Mouse (Mus musculus): ENCODE results near the gene Car4. TPM values are rescaled to one million over a fixed set of nuclear protein-coding genes. Genes with fewer than 3 reads are reported as not detected.

The Car4 gene
- polyA plus RNA-seq, 1 experiment from 2014 or later, result 0.99 TPM

DNA sequence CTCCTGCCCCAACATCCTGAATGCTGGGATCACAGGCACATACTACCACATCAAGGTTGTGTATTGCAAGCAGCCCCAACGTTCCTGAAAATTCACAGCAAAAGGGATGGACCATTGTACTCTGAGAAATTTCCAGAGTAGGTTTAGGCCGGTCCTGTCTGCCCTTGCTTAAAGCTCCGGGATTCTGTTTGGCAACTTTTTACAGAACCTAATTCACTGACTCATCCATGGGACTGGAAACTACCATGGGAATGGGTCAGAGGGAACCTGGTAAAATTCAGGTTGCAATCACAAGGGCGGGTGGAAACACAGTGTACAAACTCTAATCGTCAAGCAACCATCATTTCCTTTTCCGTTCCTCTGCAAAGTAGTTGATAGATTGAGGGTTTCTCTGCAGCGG is 37.6 kb upstream of the Car4 start:
- no peaks in the 10 kb centered on the region for H3K9me3 ChIP-seq (ENCODE audit: control insufficient read depth, low read length)
- H3K9ac ChIP-seq (ENCODE audit: low read length), result no peak overlapping the region
- no peak overlapping the region for H3K4me2 ChIP-seq (ENCODE audit: low read length)
- ATAC-seq (replicated peaks; ENCODE audit: low FRiP score, low TSS enrichment, low read depth) (no peak), DNase-seq (ENCODE audit: low spot score) (no peak)
- H3K4me1 ChIP-seq (replicated peaks; ENCODE audit: control insufficient read depth, insufficient read depth, low read length), result 0 out of 2 replicates have a peak, but pooled peaks cover 4% of the 10 kb centered on the region
- H3K36me3 ChIP-seq (ENCODE audit: control insufficient read depth, insufficient read depth, low read length), result no peaks in the 10 kb centered on the region
- 70% methylated on average over 7 of the region's 7 CpGs for WGBS
- no peaks in the 10 kb centered on the region for H3K27me3 ChIP-seq (replicated peaks; ENCODE audit: control insufficient read depth, insufficient read depth, low read length)
- H3K4me3 ChIP-seq (ENCODE audit: low read depth, low read length), result no peak overlapping the region
- no peak overlapping the region for H3K27ac ChIP-seq (ENCODE audit: low read depth)

GRCm38 (mm10) chr11:84920981-84921380 is 36.6 kb upstream of the Car4 start:
- H3K4me2 ChIP-seq (ENCODE audit: low read length), result no peak overlapping the region
- H3K4me3 ChIP-seq (ENCODE audit: low read depth, low read length), result no peak overlapping the region
- H3K4me1 ChIP-seq (replicated peaks; ENCODE audit: control insufficient read depth, insufficient read depth, low read length), result no peaks in the 10 kb centered on the region
- H3K9ac ChIP-seq (ENCODE audit: low read length), result no peak overlapping the region
- no peaks in the 10 kb centered on the region for H3K27me3 ChIP-seq (replicated peaks; ENCODE audit: control insufficient read depth, insufficient read depth, low read length)
- 84% methylated on average over 8 of the region's 8 CpGs for WGBS
- no peaks in the 10 kb centered on the region for H3K9me3 ChIP-seq (ENCODE audit: control insufficient read depth, low read length)
- no peak overlapping the region for H3K27ac ChIP-seq (ENCODE audit: low read depth)
- no peaks in the 10 kb centered on the region for H3K36me3 ChIP-seq (ENCODE audit: control insufficient read depth, insufficient read depth, low read length)
- no peak for ATAC-seq (replicated peaks; ENCODE audit: low FRiP score, low TSS enrichment, low read depth)
- no peak for DNase-seq (ENCODE audit: low spot score)

GRCm38 (mm10) chr11:84932261-84932660 is 25.3 kb upstream of the Car4 start:
- ATAC-seq (replicated peaks; ENCODE audit: low FRiP score, low TSS enrichment, low read depth), result no peak
- Histone ChIP-seq H3K4me2 (ENCODE audit: low read length) (no peak overlapping the region), H3K4me1 (replicated peaks; ENCODE audit: control insufficient read depth, insufficient read depth, low read length) (no peaks in the 10 kb centered on the region), H3K9me3 (ENCODE audit: control insufficient read depth, low read length) (no peaks in the 10 kb centered on the region), H3K27me3 (replicated peaks; ENCODE audit: control insufficient read depth, insufficient read depth, low read length) (no peaks in the 10 kb centered on the region), H3K36me3 (ENCODE audit: control insufficient read depth, insufficient read depth, low read length) (no peaks in the 10 kb centered on the region), H3K4me3 (ENCODE audit: low read depth, low read length) (no peak overlapping the region), H3K27ac (ENCODE audit: low read depth) (no peak overlapping the region), H3K9ac (ENCODE audit: low read length) (no peak overlapping the region)
- 11% methylated on average over 6 of the region's 6 CpGs for WGBS
- DNase-seq (ENCODE audit: low spot score), result no peak

GRCm38 (mm10) chr11:84939508-84940053 is 18.0 kb upstream of the Car4 start:
- no peaks in the 10 kb centered on the region for H3K36me3 ChIP-seq (ENCODE audit: control insufficient read depth, insufficient read depth, low read length)
- H3K27me3 ChIP-seq (replicated peaks; ENCODE audit: control insufficient read depth, insufficient read depth, low read length), result peaks cover 2% of the 10 kb centered on the region
- DNase-seq (ENCODE audit: low spot score) (no peak), ATAC-seq (replicated peaks; ENCODE audit: low FRiP score, low TSS enrichment, low read depth) (no peak)
- H3K9me3 ChIP-seq (ENCODE audit: control insufficient read depth, low read length), result no peaks in the 10 kb centered on the region
- no peaks in the 10 kb centered on the region for H3K4me1 ChIP-seq (replicated peaks; ENCODE audit: control insufficient read depth, insufficient read depth, low read length)
- 62% methylated on average over 8 of the region's 8 CpGs for WGBS
- no peak overlapping the region for H3K4me2 ChIP-seq (ENCODE audit: low read length)
- no peak overlapping the region for H3K9ac ChIP-seq (ENCODE audit: low read length)
- no peak overlapping the region for H3K4me3 ChIP-seq (ENCODE audit: low read depth, low read length)
- no peak overlapping the region for H3K27ac ChIP-seq (ENCODE audit: low read depth)

DNA sequence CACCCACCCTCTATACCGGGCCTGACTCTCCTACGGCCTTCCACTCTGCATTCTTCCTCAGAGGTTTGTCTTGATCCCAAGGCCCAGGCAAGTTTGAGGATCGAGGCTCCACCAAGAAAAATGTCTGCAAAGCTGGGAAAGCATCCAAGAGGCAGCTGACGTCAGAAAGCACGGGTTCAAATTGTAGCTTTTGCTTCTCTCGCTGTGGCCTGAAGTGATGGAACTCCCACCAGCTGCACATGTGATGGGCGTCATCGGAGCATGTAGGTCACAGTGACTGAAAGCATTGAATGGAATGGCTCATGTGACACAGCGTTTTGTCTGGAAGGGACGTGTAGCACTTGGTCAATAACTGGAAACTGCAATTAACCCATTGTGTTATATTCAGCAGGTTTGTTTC is 17.4 kb upstream of the Car4 start:
- ATAC-seq (replicated peaks; ENCODE audit: low FRiP score, low TSS enrichment, low read depth), result no peak
- Histone ChIP-seq H3K9ac (ENCODE audit: low read length) (no peak overlapping the region), H3K36me3 (ENCODE audit: control insufficient read depth, insufficient read depth, low read length) (no peaks in the 10 kb centered on the region)

DNA sequence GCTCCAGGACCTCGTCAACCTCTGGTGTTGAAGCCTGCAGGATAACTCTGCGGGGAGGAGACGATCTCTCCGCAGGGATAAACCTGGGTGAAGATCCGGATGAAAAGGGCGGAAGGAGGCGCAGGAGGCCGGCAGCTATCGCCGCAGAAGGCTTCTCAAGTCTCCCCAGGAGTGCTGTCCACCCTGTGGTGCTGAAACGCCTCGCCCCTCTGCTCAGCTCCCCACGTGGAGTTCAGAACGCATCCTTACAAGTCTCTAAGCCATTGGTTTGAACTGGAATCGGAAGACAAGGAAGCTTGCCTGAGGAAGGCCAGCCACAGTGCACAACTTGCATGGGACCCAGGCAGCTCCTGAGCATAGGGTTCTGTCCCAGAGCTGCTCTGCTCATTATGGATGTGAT is 13.6 kb upstream of the Car4 start:
- peaks cover 8% of the 10 kb centered on the region for H3K27me3 ChIP-seq (replicated peaks; ENCODE audit: control insufficient read depth, insufficient read depth, low read length)
- no peaks in the 10 kb centered on the region for H3K9me3 ChIP-seq (ENCODE audit: control insufficient read depth, low read length)
- WGBS, result 0% methylated on average over 15 of the region's 15 CpGs
- no peaks in the 10 kb centered on the region for H3K4me1 ChIP-seq (replicated peaks; ENCODE audit: control insufficient read depth, insufficient read depth, low read length)
- H3K9ac ChIP-seq (ENCODE audit: low read length), result no peak overlapping the region
- no peaks in the 10 kb centered on the region for H3K36me3 ChIP-seq (ENCODE audit: control insufficient read depth, insufficient read depth, low read length)
- H3K4me3 ChIP-seq (ENCODE audit: low read depth, low read length), result no peak overlapping the region
- H3K4me2 ChIP-seq (ENCODE audit: low read length), result peak overlapping the region; percentile 30
- no peak overlapping the region for H3K27ac ChIP-seq (ENCODE audit: low read depth)
- ATAC-seq (replicated peaks; ENCODE audit: low FRiP score, low TSS enrichment, low read depth) (no peak), DNase-seq (ENCODE audit: low spot score) (peak; percentile 93)

More for the DNA sequence above, 17.4 kb upstream of the Car4 start:
- Histone ChIP-seq H3K4me1 (replicated peaks; ENCODE audit: control insufficient read depth, insufficient read depth, low read length) (no peaks in the 10 kb centered on the region), H3K4me2 (ENCODE audit: low read length) (no peak overlapping the region), H3K27me3 (replicated peaks; ENCODE audit: control insufficient read depth, insufficient read depth, low read length) (peaks cover 7% of the 10 kb centered on the region), H3K27ac (ENCODE audit: low read depth) (no peak overlapping the region), H3K4me3 (ENCODE audit: low read depth, low read length) (no peak overlapping the region), H3K9me3 (ENCODE audit: control insufficient read depth, low read length) (no peaks in the 10 kb centered on the region)
- WGBS, result 80% methylated on average over 10 of the region's 10 CpGs
- DNase-seq (ENCODE audit: low spot score), result no peak

DNA sequence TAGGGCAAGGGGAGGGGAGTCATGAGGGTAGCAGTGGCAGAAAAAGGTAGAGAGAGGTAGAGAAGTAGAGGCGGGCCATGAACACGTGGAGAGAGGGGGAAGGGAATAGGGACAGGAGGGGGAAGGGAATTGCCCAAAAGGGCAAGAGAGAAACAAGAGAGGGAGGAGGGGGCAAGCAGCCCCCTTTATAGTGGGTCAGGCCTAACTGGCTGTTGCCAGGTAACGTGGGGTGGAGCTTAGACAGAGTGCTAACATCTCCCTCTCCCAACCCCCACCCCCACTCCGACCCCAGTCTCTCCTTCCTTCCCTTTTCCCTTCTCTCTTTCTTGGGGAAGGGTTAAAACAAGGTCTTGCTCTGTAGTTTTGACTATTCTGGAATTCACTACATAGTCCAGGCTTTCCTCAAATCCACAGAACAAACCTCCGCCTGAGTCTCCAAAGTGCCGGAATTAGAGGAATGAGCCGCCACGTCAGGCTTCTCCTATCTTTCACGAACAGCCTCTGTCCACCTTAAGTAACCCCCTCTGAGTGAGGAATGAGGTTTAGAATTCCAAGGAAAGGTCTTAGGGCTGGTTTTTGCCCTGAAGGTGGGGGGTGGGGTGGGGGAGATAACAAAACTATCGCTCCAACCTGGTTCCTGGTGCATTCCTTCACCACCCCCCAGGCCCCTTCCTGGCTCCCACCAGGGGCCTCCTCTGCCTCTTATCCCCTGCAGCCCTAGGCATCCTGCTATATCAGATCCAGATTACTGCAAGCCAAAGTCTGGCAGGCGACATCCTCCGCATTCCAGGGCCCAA is 12.7 kb upstream of the Car4 start:
- Histone ChIP-seq H3K4me2 (ENCODE audit: low read length) (no peak overlapping the region), H3K9me3 (ENCODE audit: control insufficient read depth, low read length) (no peaks in the 10 kb centered on the region), H3K4me3 (ENCODE audit: low read depth, low read length) (no peak overlapping the region), H3K27me3 (replicated peaks; ENCODE audit: control insufficient read depth, insufficient read depth, low read length) (peaks cover 8% of the 10 kb centered on the region), H3K27ac (ENCODE audit: low read depth) (no peak overlapping the region), H3K9ac (ENCODE audit: low read length) (no peak overlapping the region), H3K4me1 (replicated peaks; ENCODE audit: control insufficient read depth, insufficient read depth, low read length) (no peaks in the 10 kb centered on the region), H3K36me3 (ENCODE audit: control insufficient read depth, insufficient read depth, low read length) (no peaks in the 10 kb centered on the region)
- DNase-seq (ENCODE audit: low spot score) (no peak), ATAC-seq (replicated peaks; ENCODE audit: low FRiP score, low TSS enrichment, low read depth) (no peak)
- 4% methylated on average over 12 of the region's 12 CpGs for WGBS

DNA sequence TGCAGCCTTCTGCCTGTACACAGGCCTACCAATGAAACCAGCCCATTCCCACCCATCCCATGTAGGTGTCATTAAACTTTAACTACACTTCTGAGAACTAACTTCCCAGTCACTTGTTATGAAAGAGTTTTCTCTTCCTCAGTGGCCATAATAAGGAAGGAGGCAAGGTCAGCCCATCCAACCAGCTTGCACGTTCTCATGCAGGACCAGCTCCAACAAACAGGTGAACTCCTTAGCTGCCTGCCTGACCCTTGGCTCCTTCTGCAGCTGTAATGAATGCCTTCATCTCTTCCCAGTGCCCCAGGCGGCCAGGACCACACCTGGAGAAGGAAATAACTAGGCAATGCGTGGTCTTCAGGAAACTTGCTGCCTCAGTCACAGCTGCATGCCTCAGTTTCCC is 11.7 kb upstream of the Car4 start:
- Histone ChIP-seq H3K4me1 (replicated peaks; ENCODE audit: control insufficient read depth, insufficient read depth, low read length) (no peaks in the 10 kb centered on the region), H3K27me3 (replicated peaks; ENCODE audit: control insufficient read depth, insufficient read depth, low read length) (peaks cover 8% of the 10 kb centered on the region), H3K36me3 (ENCODE audit: control insufficient read depth, insufficient read depth, low read length) (no peaks in the 10 kb centered on the region), H3K9ac (ENCODE audit: low read length) (no peak overlapping the region), H3K27ac (ENCODE audit: low read depth) (no peak overlapping the region), H3K9me3 (ENCODE audit: control insufficient read depth, low read length) (no peaks in the 10 kb centered on the region), H3K4me3 (ENCODE audit: low read depth, low read length) (no peak overlapping the region), H3K4me2 (ENCODE audit: low read length) (no peak overlapping the region)
- DNase-seq (ENCODE audit: low spot score) (no peak), ATAC-seq (replicated peaks; ENCODE audit: low FRiP score, low TSS enrichment, low read depth) (no peak)
- WGBS, result 60% methylated on average over 3 of the region's 3 CpGs

- WGBS, result 69% methylated on average over 6 of the region's 6 CpGs
- Histone ChIP-seq H3K4me3 (ENCODE audit: low read depth, low read length) (no peak overlapping the region), H3K9me3 (ENCODE audit: control insufficient read depth, low read length) (no peaks in the 10 kb centered on the region), H3K27ac (ENCODE audit: low read depth) (no peak overlapping the region), H3K9ac (ENCODE audit: low read length) (no peak overlapping the region), H3K4me2 (ENCODE audit: low read length) (no peak overlapping the region), H3K36me3 (ENCODE audit: control insufficient read depth, insufficient read depth, low read length) (no peaks in the 10 kb centered on the region), H3K4me1 (replicated peaks; ENCODE audit: control insufficient read depth, insufficient read depth, low read length) (no peaks in the 10 kb centered on the region), H3K27me3 (replicated peaks; ENCODE audit: control insufficient read depth, insufficient read depth, low read length) (peaks cover 8% of the 10 kb centered on the region)
- DNase-seq (ENCODE audit: low spot score), result no peak
- ATAC-seq (replicated peaks; ENCODE audit: low FRiP score, low TSS enrichment, low read depth), result no peak
These were observed 10.4 kb upstream of the Car4 start for GRCm38 (mm10) chr11:84947206-84947605.

Data from intestine, embryonic 14.5 days (tissue).